Mouse (Mus musculus): ENCODE data around the gene Rpl31.

Rpl31 gene

GRCm38 (mm10) chr1:39399228-39399627 is 31.6 kb downstream of the Rpl31 start:
- DNase-seq (ENCODE audit: low read depth, low spot score): no peak

- DNase-seq (ENCODE audit: low read depth, low spot score): no peak
Measured at GRCm38 (mm10) chr1:39400173-39400572, 32.5 kb downstream of the Rpl31 start.

GRCm38 (mm10) chr1:39407108-39407507 is 39.5 kb downstream of the Rpl31 start:
- DNase-seq (ENCODE audit: low read depth, low spot score): peak; percentile 67

- DNase-seq (ENCODE audit: low read depth, low spot score): no peak
Measured at GRCm38 (mm10) chr1:39408123-39408522, 40.5 kb downstream of the Rpl31 start.

- peak; percentile 65 for DNase-seq (ENCODE audit: low read depth, low spot score)
Measured at GRCm38 (mm10) chr1:39408668-39409067, 41.0 kb downstream of the Rpl31 start.

- no peak for DNase-seq (ENCODE audit: low read depth, low spot score)
Measured at GRCm38 (mm10) chr1:39410085-39410821, 42.6 kb downstream of the Rpl31 start.

GRCm38 (mm10) chr1:39417817-39418216 is 50.2 kb downstream of the Rpl31 start:
- peak; percentile 62 for DNase-seq (ENCODE audit: low read depth, low spot score)

- DNase-seq (ENCODE audit: low read depth, low spot score): no peak
Measured at GRCm38 (mm10) chr1:39418852-39419251, 51.2 kb downstream of the Rpl31 start.

- no peak for DNase-seq (ENCODE audit: low read depth, low spot score)
Measured at GRCm38 (mm10) chr1:39420987-39421386, 53.3 kb downstream of the Rpl31 start.

Measured in A20 (cell line).